Mouse (Mus musculus): ENCODE measurements around the gene Nt5e.

Nt5e gene

GRCm38 (mm10) chr9:88398461-88398860 lies 71.5 kb downstream of the Nt5e start:
- DNase-seq = no peak

DNA sequence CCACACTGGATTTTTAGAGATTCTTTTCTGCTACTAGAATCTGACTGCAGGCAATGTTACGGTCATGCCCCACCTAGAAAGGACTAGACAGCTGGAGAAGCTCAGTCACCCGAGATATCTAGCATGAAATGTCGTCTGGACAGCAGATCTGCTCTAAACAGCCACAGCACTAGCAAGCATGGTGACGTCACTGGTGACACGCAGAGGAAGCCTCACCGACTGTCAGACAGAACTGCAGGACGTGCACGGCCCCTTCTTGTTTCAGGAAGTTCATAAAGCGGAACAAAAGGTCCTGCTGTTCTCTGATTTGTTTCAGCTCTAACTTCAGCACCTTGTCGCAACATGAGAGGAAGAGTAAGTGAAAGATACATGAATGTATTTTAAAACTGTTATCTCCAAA lies 77.1 kb downstream of the Nt5e start:
- DNase-seq = no peak

GRCm38 (mm10) chr9:88404515-88404914 lies 77.5 kb downstream of the Nt5e start:
- DNase-seq = no peak

DNA sequence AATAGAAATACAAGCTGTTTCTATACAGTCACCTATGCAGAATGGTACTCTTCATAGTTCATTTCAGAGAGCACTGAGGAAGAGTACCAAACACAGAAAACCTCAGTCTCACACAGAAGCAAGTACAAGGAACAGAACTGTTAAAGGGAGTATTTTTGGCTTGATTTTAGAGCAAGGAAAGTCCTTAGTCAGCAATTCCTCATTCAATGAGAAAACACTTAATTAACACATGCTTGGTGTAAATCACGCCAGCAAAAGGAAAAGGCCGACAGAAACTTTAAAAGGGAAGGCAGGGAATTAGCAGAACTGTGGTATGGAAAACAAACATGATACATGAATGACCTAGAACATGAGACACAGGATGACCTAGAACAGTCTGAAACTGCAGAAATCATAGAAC lies 83.0 kb downstream of the Nt5e start:
- no peak for DNase-seq

- no peak for DNase-seq
These were observed 89.8 kb downstream of the Nt5e start for GRCm38 (mm10) chr9:88416752-88417151.

Data from kidney, adult 18-20 months (tissue).